Mouse (Mus musculus) myocyte (in vitro differentiated cells): ENCODE measurements around the gene Tmem88.

ENCODE experiments used
- CEBPB ChIP-seq: IDR thresholded peaks from 2 replicates; pipeline ENCODE4 v1.6.1; 2011; ENCODE audit warnings: mild to moderate bottlenecking, moderate library complexity; ENCODE audit not compliant: poor library complexity, insufficient read depth, severe bottlenecking
- E2F4 ChIP-seq: IDR thresholded peaks from one replicate; pipeline ENCODE4 v1.6.1; 2011; ENCODE audit warnings: mild to moderate bottlenecking, control low read depth, moderate library complexity; ENCODE audit not compliant: insufficient read depth
- MAX ChIP-seq: IDR thresholded peaks from one replicate; pipeline ENCODE4 v1.6.1; 2011; ENCODE audit warnings: low read depth, mild to moderate bottlenecking, control low read depth
- MYOD1 ChIP-seq, 3 experiments: IDR thresholded peaks; one replicate each; pipeline ENCODE4 v1.6.1; 2011; ENCODE audit warnings: control low read depth in 2 of 3, low read depth in 2 of 3, mild to moderate bottlenecking in 2 of 3, moderate library complexity in 1 of 3; ENCODE audit not compliant: insufficient read length in 2 of 3, control insufficient read depth in 1 of 3
- MYOG ChIP-seq, 3 experiments: IDR thresholded peaks; one replicate each; pipeline ENCODE4 v1.6.1; 2011; ENCODE audit warnings: control low read depth in 2 of 3, low read depth in 2 of 3, mild to moderate bottlenecking in 2 of 3; ENCODE audit not compliant: insufficient read length in 2 of 3, control insufficient read depth in 1 of 3, insufficient read depth in 1 of 3
- POLR2A ChIP-seq: IDR thresholded peaks from one replicate; pipeline ENCODE4 v1.6.1; 2011; ENCODE audit warnings: low read depth, mild to moderate bottlenecking, control low read depth, moderate library complexity; ENCODE audit not compliant: insufficient read length
- POLR2AphosphoS2 ChIP-seq: IDR thresholded peaks from one replicate; pipeline ENCODE4 v1.6.1; 2011; ENCODE audit warnings: low read depth, control low read depth; ENCODE audit not compliant: insufficient read length
- REST ChIP-seq: IDR thresholded peaks from one replicate; pipeline ENCODE4 v1.6.1; 2011; ENCODE audit warnings: mild to moderate bottlenecking, control low read depth, moderate library complexity; ENCODE audit not compliant: insufficient read depth, insufficient read length
- TCF12 ChIP-seq: IDR thresholded peaks from one replicate; pipeline ENCODE4 v1.6.1; 2011; ENCODE audit warnings: mild to moderate bottlenecking, control low read depth; ENCODE audit not compliant: poor library complexity, insufficient read depth, severe bottlenecking
- TCF3 ChIP-seq: IDR thresholded peaks from one replicate; pipeline ENCODE4 v1.6.1; 2011; ENCODE audit warnings: low read depth, control low read depth; ENCODE audit not compliant: insufficient read length
- USF1 ChIP-seq: IDR thresholded peaks from one replicate; pipeline ENCODE4 v1.6.1; 2011; ENCODE audit warnings: low read depth, mild to moderate bottlenecking, control low read depth, moderate library complexity

GRCm38 (mm10) chr11:69366157-69366854 is 31.7 kb downstream of the Tmem88 start:
- TF ChIP-seq REST (no peak), POLR2A (peak; percentile 63), TCF12 (no peak), E2F4 (no peak), MAX (no peak), MYOG (IDR thresholded peaks at IDR 0.05; ENCODE audit: control insufficient read depth in 1 of 3, insufficient read depth in 1 of 3, insufficient read length in 2 of 3, low read depth in 2 of 3) (peak; percentile 51 to 86 (median 69)), POLR2AphosphoS2 (peak; percentile 76), TCF3 (no peak), MYOD1 (IDR thresholded peaks at IDR 0.05; ENCODE audit: control insufficient read depth in 1 of 3, insufficient read length in 2 of 3, low read depth in 2 of 3) (peak in 2 of 3 experiments; percentile 82 to 83), USF1 (no peak), CEBPB (no peak)
